Mouse (Mus musculus): ENCODE measurements around the gene Rnf217. TPM values are rescaled to one million over a fixed set of nuclear protein-coding genes. Genes with fewer than 3 reads are reported as not detected.

The Rnf217 gene
- polyA plus RNA-seq, 1 experiment from 2014 or later: 3.6 TPM

- no peaks in the 10 kb centered on the region for H3K27me3 ChIP-seq
- POLR2A ChIA-PET: no interaction called here
- peak; percentile 99 for TF ChIP-seq CTCF (IDR thresholded peaks at IDR 0.05)
- DNase-seq (ENCODE audit: low read depth, low spot score) (no peak), ATAC-seq (peak; percentile 98)
- CTCF ChIA-PET: no interaction called here
- in situ Hi-C loops (cut with MboI; ENCODE audit: low pct_unique_long_range_greater_than_20kb): loop anchor here (10.0 kb wide), 1 partner anchor 621 kb away; no protein-coding TSS in a partner anchor
These were observed 163.5 kb downstream of the Rnf217 start, which contains the start of gene Tpd52l1 for GRCm38 (mm10) chr10:31445291-31446124. Gene Tpd52l1, minus strand, starts transcription at chr10:31445958.

GRCm38 (mm10) chr10:31444206-31444605 is 164.8 kb downstream of the Rnf217 start:
- no peak for TF ChIP-seq CTCF (IDR thresholded peaks at IDR 0.05)
- ATAC-seq (no peak), DNase-seq (ENCODE audit: low read depth, low spot score) (no peak)
- ChIA-PET POLR2A (no interaction called here), CTCF (no interaction called here)
- in situ Hi-C loops (cut with MboI; ENCODE audit: low pct_unique_long_range_greater_than_20kb): loop anchor here (10.0 kb wide), 1 partner anchor 619 kb away; no protein-coding TSS in a partner anchor
- H3K27me3 ChIP-seq: no peaks in the 10 kb centered on the region

Other genes starting within 250 kb of the Rnf217 start
- 2.7 TPM for gene Tpd52l1, start 163.2 kb downstream of the Rnf217 start, polyA plus RNA-seq (2021)